Mouse (Mus musculus): ENCODE data around the gene Strap.
"Not testable (repeated sequence)": the region's sequence is repeated elsewhere in the genome, so short reads cannot be mapped to it uniquely, and the experiment has no call there.

The Strap gene

GRCm38 (mm10) chr6:137734846-137735609 lies at the start of gene Strap:
TSS of gene Strap (plus strand) at chr6:137735078.
- DNase-seq = peak; percentile 96 to 97

GRCm38 (mm10) chr6:137687667-137688066 lies 47.2 kb upstream of the Strap start:
- DNase-seq = no peak

GRCm38 (mm10) chr6:137688079-137688478 lies 46.8 kb upstream of the Strap start:
- no peak for DNase-seq

- DNase-seq = no peak
Measured at GRCm38 (mm10) chr6:137688506-137689105, 46.3 kb upstream of the Strap start.

- DNase-seq = no peak
Measured at GRCm38 (mm10) chr6:137690550-137691119, 44.2 kb upstream of the Strap start.

GRCm38 (mm10) chr6:137694310-137694709 lies 40.6 kb upstream of the Strap start:
- no peak for DNase-seq

GRCm38 (mm10) chr6:137695046-137695445 lies 39.8 kb upstream of the Strap start:
- no peak for DNase-seq

GRCm38 (mm10) chr6:137696445-137697204 lies 38.3 kb upstream of the Strap start:
- no peak for DNase-seq

- no peak for DNase-seq
Measured at GRCm38 (mm10) chr6:137699434-137699833, 35.4 kb upstream of the Strap start.

GRCm38 (mm10) chr6:137702186-137702585 lies 32.7 kb upstream of the Strap start:
- no peak for DNase-seq

GRCm38 (mm10) chr6:137702918-137703317 lies 32.0 kb upstream of the Strap start:
- no peak for DNase-seq

GRCm38 (mm10) chr6:137703431-137703830 lies 31.4 kb upstream of the Strap start:
- DNase-seq = no peak

- DNase-seq = no peak
Measured at GRCm38 (mm10) chr6:137704300-137704939, 30.5 kb upstream of the Strap start.

GRCm38 (mm10) chr6:137706209-137706608 lies 28.7 kb upstream of the Strap start:
- no peak for DNase-seq

GRCm38 (mm10) chr6:137708726-137709405 lies 26.0 kb upstream of the Strap start:
- DNase-seq = not testable (repeated sequence)

- DNase-seq = no peak
Measured at GRCm38 (mm10) chr6:137710179-137711037, 24.5 kb upstream of the Strap start.

- DNase-seq = no peak
Measured at GRCm38 (mm10) chr6:137712654-137713309, 22.1 kb upstream of the Strap start.

GRCm38 (mm10) chr6:137713310-137713664 lies 21.6 kb upstream of the Strap start:
- peak in 1 of 2 experiments; percentile 33 for DNase-seq

- DNase-seq = no peak
Measured at GRCm38 (mm10) chr6:137716802-137717201, 18.1 kb upstream of the Strap start.

- no peak for DNase-seq
Measured at GRCm38 (mm10) chr6:137722220-137722931, 12.5 kb upstream of the Strap start.

All from cerebellum, postnatal 14 days (tissue).